Mouse (Mus musculus) adrenal gland, adult 8-10 months (tissue): ENCODE measurements around the gene Olfr283. TPM values are rescaled to one million over a fixed set of nuclear protein-coding genes. Genes with fewer than 3 reads are reported as not detected.
"Not testable (repeated sequence)": the region's sequence is repeated elsewhere in the genome, so short reads cannot be mapped to it uniquely, and the experiment has no call there.

ENCODE experiments used
- DNase-seq: peaks from one replicate; pipeline ENCODE4 v3.0.0; 2022
- total RNA-seq, 4 experiments: library from RNA; stranded (reverse); gene quantifications; 2 replicates each; pipeline ENCODE4 v1.2.4; 2022

The Olfr283 gene
- total RNA-seq: not detected

GRCm38 (mm10) chr15:98380846-98381245 lies at the start of gene Olfr283:
Gene Olfr283, minus strand, starts transcription at chr15:98380946.
- DNase-seq: no peak

- no peak for DNase-seq
These were observed 44.4 kb upstream of the Olfr283 start for GRCm38 (mm10) chr15:98425188-98425587.

GRCm38 (mm10) chr15:98424753-98425152 lies 44.0 kb upstream of the Olfr283 start:
- DNase-seq: no peak

GRCm38 (mm10) chr15:98424326-98424725 lies 43.6 kb upstream of the Olfr283 start:
- no peak for DNase-seq

GRCm38 (mm10) chr15:98420897-98421296 lies 40.2 kb upstream of the Olfr283 start:
- no peak for DNase-seq

- DNase-seq: no peak
These were observed 37.4 kb upstream of the Olfr283 start for GRCm38 (mm10) chr15:98418096-98418495.

GRCm38 (mm10) chr15:98417285-98417684 lies 36.5 kb upstream of the Olfr283 start:
- not testable (repeated sequence) for DNase-seq

GRCm38 (mm10) chr15:98416802-98417201 lies 36.1 kb upstream of the Olfr283 start:
- DNase-seq: not testable (repeated sequence)

GRCm38 (mm10) chr15:98415996-98416395 lies 35.2 kb upstream of the Olfr283 start:
- DNase-seq: no peak

GRCm38 (mm10) chr15:98410249-98410648 lies 29.5 kb upstream of the Olfr283 start:
- DNase-seq: no peak

GRCm38 (mm10) chr15:98409635-98410034 lies 28.9 kb upstream of the Olfr283 start:
- DNase-seq: no peak

- no peak for DNase-seq
These were observed 27.8 kb upstream of the Olfr283 start for GRCm38 (mm10) chr15:98408406-98409060.

- DNase-seq: no peak
These were observed 21.6 kb upstream of the Olfr283 start for GRCm38 (mm10) chr15:98402356-98402755.

- no peak for DNase-seq
These were observed 16.4 kb upstream of the Olfr283 start for GRCm38 (mm10) chr15:98397136-98397535.

- DNase-seq: peak; percentile 41
These were observed 11.1 kb upstream of the Olfr283 start for GRCm38 (mm10) chr15:98391903-98392187.

GRCm38 (mm10) chr15:98391081-98391902 lies 10.5 kb upstream of the Olfr283 start:
- peak; percentile 5 for DNase-seq

GRCm38 (mm10) chr15:98389796-98390195 lies 9.1 kb upstream of the Olfr283 start:
- DNase-seq: peak; percentile 77

GRCm38 (mm10) chr15:98387621-98388020 lies 6.9 kb upstream of the Olfr283 start:
- no peak for DNase-seq

- no peak for DNase-seq
These were observed 2.5 kb downstream of the Olfr283 start for GRCm38 (mm10) chr15:98378209-98378608.

GRCm38 (mm10) chr15:98340887-98341286 lies 39.9 kb downstream of the Olfr283 start, which contains the start of gene Olfr284:
Gene Olfr284, minus strand, starts transcription at chr15:98340987.
- DNase-seq: no peak
